Mouse (Mus musculus): ENCODE results near the gene Kras.

Kras gene

DNA sequence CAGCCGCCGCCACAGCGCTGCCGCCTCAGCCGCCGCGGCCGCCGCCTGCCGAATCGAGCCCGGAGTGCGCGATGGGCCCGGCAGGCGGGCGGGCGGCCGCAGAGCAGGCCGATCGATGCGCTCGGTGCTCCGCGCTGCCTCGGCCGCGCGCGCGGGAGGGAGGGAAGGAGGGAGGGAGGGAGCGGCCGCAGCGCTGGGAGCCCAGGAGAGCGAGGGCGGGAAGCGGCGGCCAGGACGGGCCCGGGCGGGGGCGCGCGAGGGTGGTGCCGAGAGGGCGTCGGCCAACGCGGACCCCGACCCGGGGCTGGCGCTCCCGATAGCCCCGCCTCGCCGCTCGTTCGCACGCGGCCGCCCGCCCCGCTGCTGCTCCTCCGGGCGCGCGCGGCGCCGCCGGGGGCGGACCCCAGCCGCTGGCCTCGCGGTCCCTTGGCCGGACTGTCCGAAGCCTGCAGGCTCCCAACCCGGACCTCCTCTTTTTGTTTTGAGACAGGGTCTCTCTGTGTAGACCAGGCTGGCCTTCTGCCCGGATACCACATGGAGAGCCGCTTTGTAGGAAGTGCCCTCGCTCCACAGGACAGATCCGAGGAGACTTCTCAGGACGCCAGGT is at the start of gene Kras:
TSS of gene Kras (minus strand) at position 55 of the 607 bp plus-strand sequence.
- peak; percentile 89 for DNase-seq (ENCODE audit: low read depth, low spot score)

DNA sequence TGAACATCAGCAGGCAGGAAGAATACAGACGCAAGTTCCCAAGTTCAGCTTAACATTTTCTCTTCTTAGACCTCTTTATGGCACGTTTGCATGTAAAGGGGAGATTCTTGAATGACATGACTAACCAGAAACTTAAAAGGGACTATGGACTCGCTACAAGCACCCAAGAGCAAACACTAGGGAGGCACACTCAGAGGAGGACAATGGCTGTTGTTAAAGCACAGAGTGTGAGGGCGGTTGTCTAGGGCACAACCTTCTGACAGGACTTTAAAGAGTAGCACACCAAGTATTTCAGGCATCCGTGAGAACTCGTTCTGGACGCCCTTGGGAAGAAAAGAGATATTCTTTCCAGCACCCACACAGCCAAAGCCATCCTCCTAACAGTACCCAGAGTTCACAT is 47.6 kb upstream of the Kras start:
- no peak for DNase-seq (ENCODE audit: low read depth, low spot score)

DNA sequence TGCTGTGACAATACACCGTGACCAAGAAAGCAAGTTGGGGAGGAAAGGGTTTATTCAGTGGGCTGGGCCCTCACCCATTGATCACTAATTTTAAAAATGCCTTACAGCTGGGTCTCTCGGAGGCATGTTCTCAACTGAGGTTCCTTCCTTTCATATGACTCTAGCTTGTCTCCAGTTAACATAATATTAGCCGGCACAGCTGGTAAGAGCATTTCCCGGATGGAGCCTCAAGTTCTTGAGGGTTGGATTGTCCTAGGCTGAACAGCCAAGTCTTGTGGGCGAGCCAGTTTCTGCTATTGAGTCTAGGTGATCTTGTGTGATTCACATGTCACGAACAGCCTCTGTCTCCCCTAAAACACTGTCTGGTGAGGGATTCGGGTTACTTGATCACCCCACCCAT is 46.9 kb upstream of the Kras start:
- no peak for DNase-seq (ENCODE audit: low read depth, low spot score)

DNA sequence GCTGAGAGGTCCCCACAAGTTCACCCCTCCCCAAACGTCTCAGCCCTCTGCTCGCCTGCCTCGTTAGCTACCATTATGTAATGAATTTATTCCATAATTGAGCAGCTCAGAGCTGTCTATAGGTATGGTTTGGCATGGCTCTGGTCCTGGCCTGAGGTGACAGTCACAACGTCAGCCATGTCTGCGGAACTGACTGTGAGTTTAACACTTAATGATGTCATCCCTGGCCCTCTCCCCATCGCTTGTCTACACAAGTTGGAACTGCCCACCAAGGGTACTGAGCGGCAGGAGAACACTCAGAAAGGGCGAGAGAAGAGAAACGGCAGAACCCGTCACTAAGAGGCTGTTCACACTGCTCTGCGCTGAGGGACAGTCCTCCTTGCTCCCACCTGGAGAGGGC is 45.1 kb upstream of the Kras start:
- DNase-seq (ENCODE audit: low read depth, low spot score): no peak

DNA sequence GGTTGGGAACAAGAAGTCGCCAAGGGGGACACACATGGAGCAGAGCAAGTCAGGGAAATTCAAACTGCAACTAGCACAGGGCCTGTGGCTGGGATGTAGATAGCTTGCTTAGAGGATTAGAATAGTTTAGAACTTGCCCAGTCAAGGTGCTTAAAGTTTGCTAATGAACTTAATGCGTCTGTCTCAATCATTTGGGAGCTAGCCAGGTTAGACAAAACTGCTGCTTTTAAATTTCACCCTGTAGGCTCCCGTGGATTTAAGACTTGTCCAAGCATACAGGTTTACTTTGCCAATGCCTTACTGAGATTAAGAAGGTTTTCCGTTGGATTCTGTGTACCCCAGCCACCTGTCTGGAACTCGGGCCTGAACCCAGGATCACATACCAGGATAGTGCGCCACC is 43.1 kb upstream of the Kras start:
- DNase-seq (ENCODE audit: low read depth, low spot score): no peak

DNA sequence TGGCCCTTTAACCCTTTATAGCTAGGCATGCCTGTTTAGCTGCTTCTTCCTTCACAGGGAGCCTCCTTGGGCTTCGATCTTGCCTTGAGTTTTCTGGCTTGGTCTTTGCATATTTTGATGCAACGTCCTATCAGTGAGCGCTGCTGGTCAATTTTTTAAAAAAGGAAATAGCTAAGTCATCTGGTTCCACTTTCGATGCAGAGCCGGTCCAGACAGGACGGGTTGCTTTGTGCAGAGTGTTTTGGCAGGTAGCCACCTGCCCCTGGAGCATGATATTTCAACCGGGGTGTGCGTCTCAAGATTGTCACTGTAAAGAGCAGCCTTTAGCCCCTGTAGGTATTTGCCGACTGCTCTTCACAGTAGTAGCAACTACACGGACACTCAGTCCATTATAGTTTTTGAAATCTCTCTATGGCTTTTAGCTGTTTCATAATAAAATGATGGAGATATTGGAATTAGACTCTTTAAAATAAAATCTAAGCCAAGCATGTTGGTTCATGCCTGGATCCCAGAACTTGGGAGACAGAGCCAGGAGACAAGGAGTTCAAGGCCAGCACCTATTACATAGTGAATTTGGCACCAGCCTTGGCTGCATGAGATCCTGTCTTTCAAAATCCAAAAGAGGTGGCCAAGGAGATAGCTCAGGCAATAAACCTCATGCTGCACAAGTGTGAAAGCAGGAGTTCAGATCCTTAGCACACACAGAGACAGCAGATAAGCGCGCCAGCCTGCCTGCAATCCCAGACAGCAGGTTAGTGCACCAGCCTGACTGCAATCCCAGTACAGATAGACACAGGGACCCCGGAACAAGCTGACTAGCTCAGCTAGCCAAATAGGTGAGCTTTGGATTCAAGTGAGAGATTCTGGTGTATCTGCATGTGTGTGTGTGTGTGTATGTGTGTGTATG is 41.6 kb upstream of the Kras start:
- DNase-seq (ENCODE audit: low read depth, low spot score): no peak

DNA sequence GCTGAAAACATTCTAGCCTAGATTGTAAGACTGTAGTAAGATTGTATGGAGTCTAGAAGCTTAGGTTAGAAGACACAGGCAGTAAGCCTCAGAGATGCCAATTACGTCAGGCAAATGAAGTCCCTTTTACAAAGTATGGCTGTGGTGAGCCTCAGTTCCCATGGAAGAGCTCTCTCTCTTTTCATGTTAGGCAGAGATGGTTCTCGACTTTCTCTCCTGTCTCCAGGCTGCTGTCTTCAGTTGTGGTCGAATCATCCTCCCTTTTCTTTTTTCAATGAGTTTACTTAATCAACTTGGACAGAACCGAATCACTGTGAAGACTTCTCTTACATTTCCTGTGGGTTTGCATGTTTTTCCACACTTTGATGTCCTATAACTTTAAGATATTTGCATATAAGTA is 35.6 kb upstream of the Kras start:
- DNase-seq (ENCODE audit: low read depth, low spot score): no peak

DNA sequence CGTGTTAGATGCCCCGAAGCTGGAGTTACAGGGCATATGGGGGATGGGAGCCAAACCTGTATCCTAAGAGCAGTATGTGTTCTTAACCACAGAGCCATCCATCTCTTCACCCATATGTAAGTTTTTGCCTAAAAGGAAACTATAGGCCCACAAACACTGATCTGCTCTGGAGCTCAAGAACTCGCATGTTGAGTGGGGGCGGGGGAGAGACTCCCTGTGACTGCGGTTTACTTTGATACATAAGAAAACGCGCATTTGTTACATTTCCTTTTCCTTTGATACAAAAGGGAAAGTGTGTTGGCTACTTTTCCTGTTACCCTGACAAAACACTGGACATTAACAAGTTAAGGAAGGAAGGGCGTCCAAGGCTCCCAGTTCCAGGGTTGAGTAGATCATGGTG is 34.2 kb upstream of the Kras start:
- no peak for DNase-seq (ENCODE audit: low read depth, low spot score)

DNA sequence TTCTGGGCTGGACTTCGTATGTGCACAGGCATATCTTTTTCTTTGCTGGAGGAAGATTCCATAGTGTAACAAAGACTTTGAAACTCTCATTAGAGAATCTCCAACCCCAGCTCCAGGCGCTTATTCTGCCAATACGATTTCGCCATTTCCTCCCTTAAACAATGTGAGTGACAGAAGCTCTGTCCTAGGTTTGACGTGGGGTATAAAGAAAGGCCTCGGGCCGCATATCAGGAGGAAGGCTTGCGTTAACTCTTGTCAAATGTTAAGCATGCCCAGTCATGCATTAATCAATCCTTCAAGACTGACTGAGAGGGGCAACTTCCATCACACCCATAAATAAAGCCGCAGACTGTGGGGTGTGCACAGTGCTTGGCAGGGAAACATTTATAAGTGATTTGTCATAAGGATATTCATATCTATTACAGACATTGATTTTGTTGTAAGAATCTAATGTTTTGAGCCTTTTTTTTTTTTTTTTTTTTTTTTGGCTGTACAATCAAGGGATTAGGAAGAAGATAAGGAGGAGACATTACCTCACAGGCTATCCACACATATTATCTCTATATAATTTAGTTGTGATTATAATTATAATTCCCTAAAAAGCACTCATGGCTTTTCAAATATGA is 27.2 kb upstream of the Kras start:
- DNase-seq (ENCODE audit: low read depth, low spot score): no peak

DNA sequence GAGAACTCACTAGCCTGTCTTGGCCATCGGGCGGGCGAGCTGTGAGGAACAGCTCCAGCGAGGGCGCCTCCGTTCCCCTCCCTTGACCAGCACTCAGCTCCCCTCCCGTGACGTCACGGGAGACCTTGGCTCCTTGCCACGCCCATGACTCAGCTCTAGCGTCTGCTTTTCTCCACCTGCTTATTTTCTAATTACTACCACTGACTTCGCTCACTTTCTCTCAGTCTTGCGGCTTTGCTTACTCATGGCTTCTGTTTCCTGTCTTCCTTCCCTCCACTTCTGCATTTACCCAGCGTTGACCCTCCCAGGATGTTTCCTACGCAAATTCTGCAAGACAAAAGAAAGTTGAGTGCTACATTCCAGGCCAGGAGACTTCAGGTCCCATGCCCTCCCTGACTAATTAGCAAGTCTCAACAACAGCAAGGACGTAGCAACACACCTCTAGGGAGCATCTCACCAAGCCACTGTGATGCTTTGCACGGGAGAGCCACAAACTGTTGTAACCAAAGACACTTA is 26.3 kb upstream of the Kras start:
- peak; percentile 43 for DNase-seq (ENCODE audit: low read depth, low spot score)

DNA sequence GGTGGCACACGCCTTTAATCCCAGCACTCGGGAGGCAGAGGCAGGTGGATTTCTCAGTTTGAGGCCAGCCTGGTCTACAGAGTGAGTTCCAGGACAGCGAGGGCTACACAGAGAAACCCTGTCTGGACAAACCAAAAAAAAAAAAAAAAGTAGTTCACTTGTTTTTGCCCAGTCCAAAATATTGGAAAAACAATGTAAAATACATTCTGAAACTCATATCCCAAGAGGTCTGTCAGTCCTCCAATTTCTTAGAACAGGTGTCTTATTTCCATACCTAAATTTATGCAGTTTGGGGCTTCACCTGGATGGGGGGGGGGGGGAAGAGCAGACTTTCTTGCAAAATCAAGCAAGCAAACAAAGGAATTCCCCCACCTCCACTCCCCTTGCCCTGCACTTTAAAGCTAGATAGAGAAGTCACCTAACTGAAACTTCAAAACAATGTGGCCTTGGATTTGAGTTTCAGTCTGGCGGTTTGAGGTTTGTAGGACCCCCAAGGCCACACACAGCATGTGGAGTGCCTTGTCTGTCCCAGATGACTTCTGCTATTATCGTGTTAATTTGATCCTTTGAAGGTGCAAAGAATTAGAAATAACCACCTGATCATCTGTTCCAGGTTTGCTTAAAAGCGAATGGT is 25.7 kb upstream of the Kras start:
- no peak for DNase-seq (ENCODE audit: low read depth, low spot score)

DNA sequence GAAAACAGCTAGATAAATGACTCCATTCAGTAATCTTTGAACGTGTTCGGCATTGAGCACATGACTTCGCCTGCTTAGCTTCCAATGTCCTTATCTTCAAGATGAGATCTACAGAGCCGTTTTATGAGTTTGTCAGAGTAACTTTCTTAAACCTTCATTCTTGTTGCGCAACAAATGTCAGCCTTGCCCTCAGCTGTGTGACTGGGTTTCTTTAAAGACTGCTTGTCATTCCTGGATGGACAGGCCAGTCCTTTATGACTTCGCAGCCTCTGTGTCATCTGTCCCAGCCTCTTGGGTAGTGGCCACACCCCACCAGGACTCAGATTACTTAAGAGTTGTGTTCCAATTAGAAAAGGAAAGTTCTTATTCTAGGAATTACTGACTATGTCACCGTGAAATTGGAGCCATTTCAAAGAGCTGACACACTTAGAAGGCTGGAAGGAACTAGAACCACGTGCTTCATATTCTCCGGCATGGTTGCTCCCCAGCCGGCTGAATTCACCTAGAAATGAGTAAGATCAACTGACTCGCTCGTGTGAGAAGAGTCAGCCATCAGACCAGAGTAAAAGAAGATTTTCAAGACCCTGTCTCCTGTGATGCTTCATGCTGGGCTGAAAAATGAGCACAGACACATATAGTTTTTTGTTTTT is 24.1 kb upstream of the Kras start:
- DNase-seq (ENCODE audit: low read depth, low spot score): no peak

DNA sequence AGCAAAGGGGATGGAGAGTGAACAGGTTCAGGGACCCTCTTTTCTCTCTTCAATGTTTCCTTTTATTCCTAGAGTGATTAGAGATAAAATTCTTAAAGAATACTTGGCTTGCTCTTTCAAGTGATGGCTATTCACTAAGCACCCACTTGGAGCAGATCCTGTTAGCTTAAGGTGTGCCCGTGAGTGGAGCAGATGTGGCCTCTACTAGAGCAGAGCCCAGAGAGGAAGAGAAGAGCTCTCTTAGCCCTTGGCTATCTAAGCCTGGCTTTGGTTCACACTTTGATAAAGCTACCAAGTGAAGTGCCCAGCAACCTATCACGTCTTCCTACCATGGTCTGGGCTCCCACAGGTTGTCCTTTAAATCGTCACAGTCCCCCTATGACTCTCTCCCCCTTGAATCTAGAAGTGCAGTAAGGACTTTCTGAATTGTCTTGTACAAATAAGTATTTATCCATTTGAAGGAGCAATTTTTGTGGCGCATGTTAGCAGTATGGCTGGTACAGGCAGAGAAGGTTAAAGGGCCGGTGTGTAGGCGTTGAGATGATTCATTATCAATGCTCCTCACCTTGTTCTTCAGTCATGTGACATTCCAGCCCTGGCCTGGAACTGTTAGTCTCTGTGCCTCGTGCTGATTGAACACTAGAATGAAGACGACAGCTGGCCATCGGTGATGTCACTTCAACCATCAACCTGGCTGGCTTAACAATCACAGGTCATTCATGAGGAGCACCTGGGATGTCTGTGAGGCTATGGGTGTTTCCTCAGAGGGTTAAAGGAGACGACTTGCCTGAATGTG is 22.3 kb upstream of the Kras start:
- DNase-seq (ENCODE audit: low read depth, low spot score): no peak

DNA sequence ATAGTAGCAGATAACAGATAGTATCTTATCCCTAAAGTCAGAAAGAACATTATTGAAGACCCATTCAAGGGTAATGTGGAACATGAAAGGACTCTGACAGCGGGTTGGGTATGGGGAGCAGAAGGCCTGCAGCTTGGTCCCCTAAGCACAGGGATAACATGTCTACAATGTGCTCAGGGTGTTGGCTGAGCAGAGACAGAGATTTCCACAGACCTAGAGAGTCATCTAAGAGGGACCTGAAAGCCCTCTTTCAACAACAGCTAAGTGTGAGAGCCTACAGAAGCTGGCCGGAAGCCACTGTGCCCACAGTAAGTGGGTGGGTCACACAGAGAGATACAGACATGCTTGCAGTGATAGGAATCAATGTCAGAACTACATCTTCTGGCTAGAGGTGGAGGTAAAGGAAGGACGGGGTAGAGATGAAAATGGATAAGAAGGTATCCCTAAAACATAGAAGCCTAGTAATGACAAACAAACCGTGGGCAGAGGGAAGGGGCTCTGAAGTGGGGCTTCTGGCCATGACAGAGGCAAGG is 19.3 kb upstream of the Kras start:
- no peak for DNase-seq (ENCODE audit: low read depth, low spot score)

DNA sequence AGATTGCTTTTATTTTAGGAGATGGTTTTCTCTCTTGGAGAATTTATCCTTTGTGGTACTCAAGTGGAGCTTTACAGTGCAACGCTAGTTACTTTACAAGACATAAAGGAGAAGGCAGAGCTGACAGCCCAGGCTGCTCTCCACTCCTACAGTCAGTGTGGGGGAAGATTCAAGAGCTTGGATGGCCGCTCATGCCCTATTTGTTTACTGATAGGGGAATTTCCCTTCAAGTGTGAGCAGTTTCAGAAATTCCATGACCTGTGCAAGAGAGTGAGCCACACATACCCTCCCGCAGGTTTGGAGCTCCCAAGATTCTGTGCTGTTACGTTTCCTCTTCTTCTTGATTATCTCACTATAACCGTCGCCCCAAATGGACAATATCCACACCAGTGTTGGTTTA is 17.7 kb upstream of the Kras start:
- no peak for DNase-seq (ENCODE audit: low read depth, low spot score)

DNA sequence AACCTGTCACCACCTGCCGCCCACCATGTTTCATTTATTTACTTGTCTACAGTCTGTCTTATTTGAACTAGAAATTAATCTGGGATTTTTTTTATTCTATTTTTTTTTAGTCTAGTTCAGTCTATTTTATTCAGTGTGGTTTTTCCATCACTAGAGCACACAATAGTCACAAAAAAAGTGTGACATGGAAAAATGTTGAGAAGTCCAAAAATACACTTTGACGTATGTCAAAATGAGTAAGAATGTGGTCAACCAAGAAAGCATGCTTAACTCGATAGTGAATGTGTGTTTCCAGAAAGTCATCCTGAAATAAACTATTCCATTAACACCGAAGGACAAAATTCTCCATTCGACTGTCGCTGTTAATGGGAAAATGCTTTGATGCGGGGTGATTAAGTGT is 12.3 kb upstream of the Kras start:
- DNase-seq (ENCODE audit: low read depth, low spot score): no peak

DNA sequence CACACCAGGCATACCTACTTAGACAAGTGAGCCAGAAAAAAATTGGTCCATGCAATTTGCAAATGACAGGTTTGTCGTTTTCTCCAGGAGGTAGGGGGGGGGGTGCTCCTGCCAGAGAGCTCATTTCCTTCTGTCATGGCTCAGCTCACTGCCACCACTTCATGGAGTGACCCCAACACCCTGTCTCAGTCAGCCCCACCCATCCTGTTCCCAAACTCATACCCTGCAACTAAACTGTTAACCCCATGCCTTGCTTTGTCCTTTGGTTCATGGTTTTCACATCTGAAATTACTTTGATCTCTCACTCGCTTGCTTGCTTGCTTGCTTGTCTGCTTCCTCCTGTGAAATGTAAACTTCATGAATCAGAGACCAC is 6.6 kb upstream of the Kras start:
- DNase-seq (ENCODE audit: low read depth, low spot score): no peak

DNA sequence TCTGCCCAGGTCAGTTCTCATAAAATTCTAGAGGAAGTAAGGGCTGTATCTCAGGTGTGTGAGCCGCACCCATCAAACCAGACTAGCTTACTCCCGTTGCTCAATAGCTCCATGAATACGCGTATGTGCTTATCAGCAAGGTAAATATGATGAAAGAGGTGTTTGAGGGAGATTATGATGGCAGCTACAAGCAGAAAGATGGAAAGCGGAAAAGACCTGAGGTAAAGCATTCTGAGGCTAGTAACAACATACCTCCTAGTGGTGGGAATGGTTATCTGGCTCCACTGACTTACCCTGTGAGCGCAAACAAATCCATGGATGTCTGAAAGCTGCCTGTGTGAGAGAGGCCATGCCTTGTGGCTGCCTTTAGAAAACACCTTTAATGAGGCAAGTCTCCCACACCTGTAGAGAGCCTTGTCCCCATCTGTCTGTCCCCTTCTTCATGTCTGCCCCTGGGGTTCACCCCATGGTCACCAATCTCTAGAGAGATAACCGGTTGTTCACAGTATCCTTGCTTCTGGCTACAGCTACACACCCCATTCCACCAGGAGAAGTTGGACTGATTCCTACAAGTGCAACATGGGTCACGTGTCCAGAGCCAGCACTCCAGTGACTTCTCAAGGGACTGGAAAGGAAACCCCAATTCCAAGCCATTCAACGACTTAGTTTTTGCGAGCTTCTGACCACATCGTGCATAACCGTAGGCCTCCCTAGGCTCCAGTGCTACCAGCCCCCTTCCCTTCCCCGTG is 6.1 kb upstream of the Kras start:
- DNase-seq (ENCODE audit: low read depth, low spot score): no peak

DNA sequence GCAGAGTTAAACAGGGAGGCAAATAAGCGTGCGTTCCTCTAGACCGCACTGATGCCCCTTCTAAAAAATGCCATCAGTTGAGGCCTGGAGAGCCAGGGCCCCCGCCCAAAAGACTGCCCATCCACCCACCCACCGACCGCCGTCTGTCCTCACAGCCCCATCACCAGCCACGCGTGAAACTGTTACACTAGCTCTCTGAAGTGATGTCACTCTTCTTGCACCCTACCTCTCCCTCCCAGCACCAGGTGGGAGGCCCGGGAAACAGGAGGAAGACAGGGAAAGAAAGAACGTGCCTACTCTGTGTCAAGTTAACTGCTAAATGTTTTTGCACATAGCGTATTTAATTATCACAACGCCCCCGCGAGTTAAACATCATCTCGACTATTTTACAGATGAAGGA is 781 bp upstream of the Kras start:
- DNase-seq (ENCODE audit: low read depth, low spot score): no peak

Measured in retina, postnatal 7 days (tissue).